Mouse (Mus musculus): ENCODE results near the gene Rgs2.

The Rgs2 gene

GRCm38 (mm10) chr1:143982765-143983312 is 21.1 kb downstream of the Rgs2 start:
- DNase-seq (ENCODE audit: low spot score): no peak

GRCm38 (mm10) chr1:143982085-143982764 is 21.7 kb downstream of the Rgs2 start:
- no peak for DNase-seq (ENCODE audit: low spot score)

GRCm38 (mm10) chr1:143980811-143981210 is 23.1 kb downstream of the Rgs2 start:
- no peak for DNase-seq (ENCODE audit: low spot score)

- no peak for DNase-seq (ENCODE audit: low spot score)
Observed at GRCm38 (mm10) chr1:143974637-143975036, 29.3 kb downstream of the Rgs2 start.

GRCm38 (mm10) chr1:143962301-143962700 is 41.7 kb downstream of the Rgs2 start:
- no peak for DNase-seq (ENCODE audit: low spot score)

GRCm38 (mm10) chr1:143960340-143960739 is 43.6 kb downstream of the Rgs2 start:
- DNase-seq (ENCODE audit: low spot score): no peak

GRCm38 (mm10) chr1:143956090-143956489 is 47.9 kb downstream of the Rgs2 start:
- DNase-seq (ENCODE audit: low spot score): no peak

GRCm38 (mm10) chr1:143952841-143953240 is 51.1 kb downstream of the Rgs2 start:
- DNase-seq (ENCODE audit: low spot score): no peak
